Mouse (Mus musculus) spleen, postnatal 0 days (tissue): ENCODE data around the gene 4933415A04Rik. TPM values are rescaled to one million over a fixed set of nuclear protein-coding genes. Genes with fewer than 3 reads are reported as not detected.

Experiments used
- polyA plus RNA-seq: library from polyadenylated mRNA; unstranded; fragments of >200 nt; fragmentation: Nextera tagmentation; extraction: Ambion mirVana; gene quantifications from 2 replicates; pipeline ENCODE4 v1.2.1, GENCODE M21; 2015

4933415A04Rik gene
- polyA plus RNA-seq = 1.4 and 1.9 TPM in 2 replicates

DNA sequence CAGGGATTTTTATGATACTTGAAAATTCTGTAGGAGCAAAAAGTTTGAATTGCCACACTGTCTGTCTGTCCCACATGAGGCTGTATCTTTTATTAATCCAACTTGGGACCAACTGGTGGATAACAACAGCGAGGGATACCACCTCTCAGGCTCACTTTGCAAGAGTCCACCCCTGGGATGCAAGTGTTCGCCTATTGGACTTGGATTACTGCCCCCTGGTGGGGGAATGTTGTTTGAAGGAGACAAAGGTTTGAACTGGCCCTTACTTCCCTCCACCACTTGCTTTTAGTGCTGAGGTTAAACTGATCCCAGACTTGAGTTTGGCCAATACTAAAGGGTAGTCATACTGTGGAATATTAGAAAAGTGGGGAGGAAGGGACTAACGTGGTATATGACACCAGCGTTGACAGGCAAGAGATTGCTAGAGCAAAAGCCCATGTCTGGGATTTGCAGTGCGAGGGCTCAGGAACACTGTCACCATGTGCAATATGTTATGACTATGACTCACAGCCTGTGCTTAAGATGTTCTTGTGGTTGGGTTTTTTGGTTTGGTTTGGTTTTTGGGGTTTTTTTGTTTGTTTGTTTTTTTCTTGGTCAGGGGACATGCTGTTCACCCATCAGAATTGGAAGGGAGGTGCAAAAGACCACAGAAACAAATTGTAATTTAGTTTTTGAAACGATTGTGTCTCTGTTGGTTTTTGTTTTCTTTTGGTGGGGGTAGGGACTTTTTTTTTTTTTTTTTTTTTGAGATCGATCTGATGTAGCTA lies at the start of gene 4933415A04Rik:
4933415A04Rik (plus strand) TSS at position 717 of the 767 bp plus-strand sequence.

DNA sequence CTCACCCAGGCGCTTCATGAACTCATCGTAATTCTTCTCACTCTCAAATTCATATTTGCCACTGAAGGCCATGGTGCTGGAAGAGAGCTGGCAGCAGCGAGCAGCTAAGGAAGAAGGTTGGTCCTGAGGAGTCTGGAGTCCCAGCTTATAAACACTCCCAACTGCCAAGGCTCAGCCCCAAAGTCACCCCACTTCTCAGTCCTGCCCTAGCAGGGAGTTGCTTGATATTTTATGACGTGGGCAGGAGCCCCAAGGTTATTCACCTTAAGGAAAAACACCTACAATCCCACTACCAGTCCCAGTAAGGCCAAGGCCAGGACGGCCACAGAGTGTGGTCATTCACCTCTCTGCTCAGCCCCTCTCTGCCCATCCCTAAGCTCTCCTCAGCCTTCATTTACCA lies 14.6 kb downstream of the 4933415A04Rik start, which contains the start of gene Fabp6:
Fabp6 (minus strand) TSS at position 101 of the 400 bp plus-strand sequence.

Other genes with a start within 250 kb of the 4933415A04Rik start
- 78.7 and 85.3 TPM in 2 replicates for gene Pttg1, start 160.8 kb upstream of the 4933415A04Rik start, polyA plus RNA-seq
- gene Slu7, start 153.3 kb upstream of the 4933415A04Rik start, polyA plus RNA-seq = 32.1 and 33.7 TPM in 2 replicates
- gene C1qtnf2, start 112.8 kb upstream of the 4933415A04Rik start, polyA plus RNA-seq = 2.1 and 3.0 TPM in 2 replicates
- gene Ccnjl, start 58.3 kb upstream of the 4933415A04Rik start, polyA plus RNA-seq = 3.1 and 3.6 TPM in 2 replicates
- gene Fabp6, start 14.5 kb downstream of the 4933415A04Rik start, polyA plus RNA-seq = not detected in 2 replicates
- gene Pwwp2a, start 95.0 kb downstream of the 4933415A04Rik start, polyA plus RNA-seq = 17.3 and 19.1 TPM in 2 replicates
- 51.0 and 52.9 TPM in 2 replicates for gene Ttc1, start 161.0 kb downstream of the 4933415A04Rik start, polyA plus RNA-seq